Mouse (Mus musculus) erythroblast, adult 5-6 weeks (primary cell): Measurements from ENCODE around the gene Rhox3c. TPM values are rescaled to one million over a fixed set of nuclear protein-coding genes. Genes with fewer than 3 reads are reported as not detected.
"Not testable (repeated sequence)": the region's sequence is repeated elsewhere in the genome, so short reads cannot be mapped to it uniquely, and the experiment has no call there.

Experiments
- ATAC-seq: replicated peaks from 2 replicates; pipeline ENCODE4 v1.8.0; 2016; ENCODE audit warnings: moderate number of reproducible peaks, mild to moderate bottlenecking, moderate TSS enrichment, inconsistent platforms; ENCODE audit not compliant: poor library complexity, low FRiP score, severe bottlenecking
- total RNA-seq, 2 experiments: library from RNA; stranded (forward) in 1 of 2; stranded (reverse) in 1 of 2; fragments of 150-400 nt in 1 of 2; fragments of 200-764, 138-1000 nt in 1 of 2; gene quantifications; 2 replicates each; pipeline versions ENCODE4 v1.2.3 to v1.2.4; 2015 to 2017; ENCODE audit warnings: low replicate concordance in 2 of 2

The Rhox3c gene
- total RNA-seq (2015; ENCODE audit: low replicate concordance) (not detected in 2 replicates), total RNA-seq (2017; ENCODE audit: low replicate concordance) (not detected in 2 replicates)

GRCm38 (mm10) chrX:37458285-37458684, at the start of gene Rhox3c:
TSS of gene Rhox3c (plus strand) at chrX:37458585.
- ATAC-seq = not testable (repeated sequence)

GRCm38 (mm10) chrX:37411767-37412166, 46.6 kb upstream of the Rhox3c start, which contains the start of gene Rhox2b:
TSS of gene Rhox2b (plus strand) at chrX:37412067.
- ATAC-seq = not testable (repeated sequence)

- not testable (repeated sequence) for ATAC-seq
Observed at GRCm38 (mm10) chrX:37432194-37432593, 26.2 kb upstream of the Rhox3c start, which contains the start of gene Rhox4b. TSS of gene Rhox4b (plus strand) at chrX:37432494.

- ATAC-seq = not testable (repeated sequence)
Observed at GRCm38 (mm10) chrX:37453380-37453779, 5.0 kb upstream of the Rhox3c start, which contains the start of gene Rhox2c. TSS of gene Rhox2c (plus strand) at chrX:37453680.

GRCm38 (mm10) chrX:37480037-37480436, 21.7 kb downstream of the Rhox3c start, which contains the start of gene Rhox4c:
TSS of gene Rhox4c (plus strand) at chrX:37480337.
- not testable (repeated sequence) for ATAC-seq

GRCm38 (mm10) chrX:37514059-37514458, 55.7 kb downstream of the Rhox3c start, which contains the start of gene Rhox4d:
TSS of gene Rhox4d (plus strand) at chrX:37514359.
- ATAC-seq = not testable (repeated sequence)

Other genes starting within 250 kb of the Rhox3c start
- not detected in 2 replicates for gene Gm9, start 247.5 kb upstream of the Rhox3c start, total RNA-seq (2015; ENCODE audit: low replicate concordance)
- gene Gm9, start 247.5 kb upstream of the Rhox3c start, total RNA-seq (2017; ENCODE audit: low replicate concordance) = 0.70 TPM in 1 of 2 replicates, not detected in the other
- not detected in 2 replicates for gene Rhox1, start 236.3 kb upstream of the Rhox3c start, total RNA-seq (2015; ENCODE audit: low replicate concordance)
- gene Rhox1, start 236.3 kb upstream of the Rhox3c start, total RNA-seq (2017; ENCODE audit: low replicate concordance) = not detected in 2 replicates
- gene Rhox2a, start 213.6 kb upstream of the Rhox3c start, total RNA-seq (2015; ENCODE audit: low replicate concordance) = not detected in 2 replicates
- gene Rhox2a, start 213.6 kb upstream of the Rhox3c start, total RNA-seq (2017; ENCODE audit: low replicate concordance) = not detected in 2 replicates
- gene Rhox3a, start 208.7 kb upstream of the Rhox3c start, total RNA-seq (2015; ENCODE audit: low replicate concordance) = not detected in 2 replicates
- gene Rhox3a, start 208.7 kb upstream of the Rhox3c start, total RNA-seq (2017; ENCODE audit: low replicate concordance) = not detected in 2 replicates
- gene Rhox4a, start 193.2 kb upstream of the Rhox3c start, total RNA-seq (2015; ENCODE audit: low replicate concordance) = not detected in 2 replicates
- not detected in 2 replicates for gene Rhox4a, start 193.2 kb upstream of the Rhox3c start, total RNA-seq (2017; ENCODE audit: low replicate concordance)
- gene Rhox3a2, start 78.6 kb upstream of the Rhox3c start, total RNA-seq (2015; ENCODE audit: low replicate concordance) = not detected in 2 replicates
- not detected in 2 replicates for gene Rhox3a2, start 78.6 kb upstream of the Rhox3c start, total RNA-seq (2017; ENCODE audit: low replicate concordance)
- not detected in 2 replicates for gene Rhox4a2, start 67.7 kb upstream of the Rhox3c start, total RNA-seq (2015; ENCODE audit: low replicate concordance)
- gene Rhox4a2, start 67.7 kb upstream of the Rhox3c start, total RNA-seq (2017; ENCODE audit: low replicate concordance) = not detected in 2 replicates
- not detected in 2 replicates for gene Rhox2b, start 46.5 kb upstream of the Rhox3c start, total RNA-seq (2015; ENCODE audit: low replicate concordance)
- not detected in 2 replicates for gene Rhox2b, start 46.5 kb upstream of the Rhox3c start, total RNA-seq (2017; ENCODE audit: low replicate concordance)
- gene Rhox4b, start 26.1 kb upstream of the Rhox3c start, total RNA-seq (2015; ENCODE audit: low replicate concordance) = not detected in 2 replicates
- not detected in 2 replicates for gene Rhox4b, start 26.1 kb upstream of the Rhox3c start, total RNA-seq (2017; ENCODE audit: low replicate concordance)
- not detected in 2 replicates for gene Rhox2c, start 4.9 kb upstream of the Rhox3c start, total RNA-seq (2015; ENCODE audit: low replicate concordance)
- not detected in 2 replicates for gene Rhox2c, start 4.9 kb upstream of the Rhox3c start, total RNA-seq (2017; ENCODE audit: low replicate concordance)
- not detected in 2 replicates for gene Rhox4c, start 21.8 kb downstream of the Rhox3c start, total RNA-seq (2015; ENCODE audit: low replicate concordance)
- not detected in 2 replicates for gene Rhox4c, start 21.8 kb downstream of the Rhox3c start, total RNA-seq (2017; ENCODE audit: low replicate concordance)
- not detected in 2 replicates for gene Rhox2d, start 34.8 kb downstream of the Rhox3c start, total RNA-seq (2015; ENCODE audit: low replicate concordance)
- not detected in 2 replicates for gene Rhox2d, start 34.8 kb downstream of the Rhox3c start, total RNA-seq (2017; ENCODE audit: low replicate concordance)
- not detected in 2 replicates for gene Rhox4d, start 55.8 kb downstream of the Rhox3c start, total RNA-seq (2015; ENCODE audit: low replicate concordance)
- not detected in 2 replicates for gene Rhox4d, start 55.8 kb downstream of the Rhox3c start, total RNA-seq (2017; ENCODE audit: low replicate concordance)
- not detected in 2 replicates for gene Rhox2e, start 71.9 kb downstream of the Rhox3c start, total RNA-seq (2015; ENCODE audit: low replicate concordance)
- not detected in 2 replicates for gene Rhox2e, start 71.9 kb downstream of the Rhox3c start, total RNA-seq (2017; ENCODE audit: low replicate concordance)
- not detected in 2 replicates for gene Rhox3e, start 83.4 kb downstream of the Rhox3c start, total RNA-seq (2015; ENCODE audit: low replicate concordance)
- not detected in 2 replicates for gene Rhox3e, start 83.4 kb downstream of the Rhox3c start, total RNA-seq (2017; ENCODE audit: low replicate concordance)
- gene Rhox4e, start 98.8 kb downstream of the Rhox3c start, total RNA-seq (2015; ENCODE audit: low replicate concordance) = not detected in 2 replicates
- gene Rhox4e, start 98.8 kb downstream of the Rhox3c start, total RNA-seq (2017; ENCODE audit: low replicate concordance) = not detected in 2 replicates
- not detected in 2 replicates for gene Rhox2f, start 112.8 kb downstream of the Rhox3c start, total RNA-seq (2015; ENCODE audit: low replicate concordance)
- not detected in 2 replicates for gene Rhox2f, start 112.8 kb downstream of the Rhox3c start, total RNA-seq (2017; ENCODE audit: low replicate concordance)
- not detected in 2 replicates for gene Rhox3f, start 122.4 kb downstream of the Rhox3c start, total RNA-seq (2015; ENCODE audit: low replicate concordance)
- gene Rhox3f, start 122.4 kb downstream of the Rhox3c start, total RNA-seq (2017; ENCODE audit: low replicate concordance) = not detected in 2 replicates
- not detected in 2 replicates for gene Rhox4f, start 149.1 kb downstream of the Rhox3c start, total RNA-seq (2015; ENCODE audit: low replicate concordance)
- not detected in 2 replicates for gene Rhox4f, start 149.1 kb downstream of the Rhox3c start, total RNA-seq (2017; ENCODE audit: low replicate concordance)
- not detected in 2 replicates for gene Rhox3g, start 170.0 kb downstream of the Rhox3c start, total RNA-seq (2015; ENCODE audit: low replicate concordance)
- not detected in 2 replicates for gene Rhox3g, start 170.0 kb downstream of the Rhox3c start, total RNA-seq (2017; ENCODE audit: low replicate concordance)
- gene Rhox2g, start 184.9 kb downstream of the Rhox3c start, total RNA-seq (2015; ENCODE audit: low replicate concordance) = not detected in 2 replicates
- not detected in 2 replicates for gene Rhox2g, start 184.9 kb downstream of the Rhox3c start, total RNA-seq (2017; ENCODE audit: low replicate concordance)
- gene Rhox4g, start 192.7 kb downstream of the Rhox3c start, total RNA-seq (2015; ENCODE audit: low replicate concordance) = not detected in 2 replicates
- not detected in 2 replicates for gene Rhox4g, start 192.7 kb downstream of the Rhox3c start, total RNA-seq (2017; ENCODE audit: low replicate concordance)
- not detected in 2 replicates for gene Rhox3h, start 210.2 kb downstream of the Rhox3c start, total RNA-seq (2015; ENCODE audit: low replicate concordance)
- gene Rhox3h, start 210.2 kb downstream of the Rhox3c start, total RNA-seq (2017; ENCODE audit: low replicate concordance) = not detected in 2 replicates
- not detected in 2 replicates for gene Rhox2h, start 214.7 kb downstream of the Rhox3c start, total RNA-seq (2015; ENCODE audit: low replicate concordance)
- gene Rhox2h, start 214.7 kb downstream of the Rhox3c start, total RNA-seq (2017; ENCODE audit: low replicate concordance) = not detected in 2 replicates